Mouse (Mus musculus): ENCODE results near the gene Atp23. TPM values are rescaled to one million over a fixed set of nuclear protein-coding genes. Genes with fewer than 3 reads are reported as not detected.

Gene Atp23
- total RNA-seq, 2 experiments from 2014 or later, result 10.3 to 30.4 TPM

DNA sequence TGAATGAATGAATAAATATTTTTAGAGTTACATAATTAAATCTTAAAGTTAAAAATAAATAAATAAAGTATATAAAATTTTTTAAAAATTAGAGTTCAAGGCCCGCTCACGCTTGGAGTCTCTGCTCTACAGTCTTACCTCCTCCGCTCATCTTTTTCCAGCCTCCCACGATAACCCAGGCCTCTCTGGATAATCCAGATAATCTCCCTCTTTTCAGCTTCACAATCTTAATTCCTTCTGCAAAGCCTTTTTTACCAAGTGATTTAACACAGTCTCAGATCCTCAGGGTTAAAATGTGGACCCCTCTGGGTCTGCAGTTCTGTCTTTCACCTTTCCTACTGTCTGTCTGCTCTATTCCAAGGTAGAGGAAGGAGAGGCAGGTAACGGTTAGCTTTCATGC is 13.1 kb upstream of the Atp23 start:
- no peak for ATAC-seq (replicated peaks; ENCODE audit: poor library complexity)

GRCm38 (mm10) chr10:126911479-126911878 is 10.3 kb upstream of the Atp23 start:
- no peak for ATAC-seq (replicated peaks; ENCODE audit: poor library complexity)

DNA sequence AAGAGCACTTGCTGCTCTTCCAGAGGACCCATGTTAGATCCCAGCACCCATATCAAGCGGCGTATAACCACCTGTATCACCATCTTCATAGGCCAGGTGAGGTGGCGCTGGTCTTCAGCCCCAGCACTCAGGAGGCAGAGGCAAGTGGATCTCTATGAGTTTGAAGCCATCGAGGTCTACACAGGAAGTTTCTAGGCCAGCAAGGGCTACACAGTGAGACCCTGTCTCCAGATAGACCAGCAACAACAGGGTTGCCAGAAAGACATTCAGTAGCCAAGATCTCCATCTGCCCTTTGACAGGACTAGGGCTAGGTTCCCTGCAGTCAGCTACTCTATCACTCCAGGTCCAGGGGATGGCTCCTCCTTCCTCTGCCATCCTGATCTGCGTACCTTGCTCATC is 5.7 kb upstream of the Atp23 start:
- no peak for ATAC-seq (replicated peaks; ENCODE audit: poor library complexity)

GRCm38 (mm10) chr10:126905650-126906075 is 4.5 kb upstream of the Atp23 start:
- ATAC-seq (replicated peaks; ENCODE audit: poor library complexity), result peak; percentile 84

- no peak for ATAC-seq (replicated peaks; ENCODE audit: poor library complexity)
Measured at GRCm38 (mm10) chr10:126905086-126905485, 3.9 kb upstream of the Atp23 start.

- ATAC-seq (replicated peaks; ENCODE audit: poor library complexity), result no peak
Measured at GRCm38 (mm10) chr10:126904221-126904620, 3.1 kb upstream of the Atp23 start.

DNA sequence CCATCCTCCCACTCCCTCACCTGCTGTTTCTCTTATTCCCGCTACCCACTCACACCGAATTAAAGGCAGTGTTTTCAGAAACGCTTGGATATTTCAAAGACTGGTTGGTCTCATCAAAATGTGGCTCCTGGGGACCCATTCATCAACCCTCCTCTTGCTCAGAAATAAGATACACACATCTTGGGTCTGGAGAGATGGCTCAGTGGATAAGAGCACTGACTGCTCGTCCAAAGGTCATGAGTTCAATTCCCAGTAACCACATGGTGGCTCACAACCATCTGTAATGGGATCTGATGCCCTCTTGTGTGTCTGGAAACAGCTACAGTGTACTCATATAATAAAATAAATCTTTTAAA is 311 bp upstream of the Atp23 start:
- ATAC-seq (replicated peaks; ENCODE audit: poor library complexity), result no peak

GRCm38 (mm10) chr10:126895891-126896290 is 5.3 kb downstream of the Atp23 start:
- ATAC-seq (replicated peaks; ENCODE audit: poor library complexity), result 0 out of 2 replicates have a peak, but pooled peaks have one; percentile 19

- ATAC-seq (replicated peaks; ENCODE audit: poor library complexity), result no peak
Measured at GRCm38 (mm10) chr10:126894061-126894460, 7.1 kb downstream of the Atp23 start.

DNA sequence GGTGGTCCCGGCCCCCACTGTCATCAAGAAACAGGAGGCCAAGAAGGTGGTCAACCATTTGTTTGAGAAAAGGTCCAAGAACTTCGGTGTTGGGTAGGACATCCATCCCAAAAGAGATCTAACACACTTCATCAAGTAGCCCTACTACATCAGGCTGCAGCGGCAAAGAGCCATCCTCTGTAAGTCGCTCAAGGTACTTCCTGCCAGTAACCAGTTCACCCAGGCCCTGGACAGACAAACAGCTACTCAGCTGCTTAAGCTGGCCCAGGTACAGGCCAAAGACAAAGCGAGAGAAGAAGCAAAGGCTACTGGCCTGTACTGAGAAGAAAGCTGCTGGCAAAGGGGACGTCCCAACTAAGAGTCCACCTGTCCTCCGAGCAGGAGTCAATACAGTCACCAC is 8.0 kb downstream of the Atp23 start:
- no peak for ATAC-seq (replicated peaks; ENCODE audit: poor library complexity)

DNA sequence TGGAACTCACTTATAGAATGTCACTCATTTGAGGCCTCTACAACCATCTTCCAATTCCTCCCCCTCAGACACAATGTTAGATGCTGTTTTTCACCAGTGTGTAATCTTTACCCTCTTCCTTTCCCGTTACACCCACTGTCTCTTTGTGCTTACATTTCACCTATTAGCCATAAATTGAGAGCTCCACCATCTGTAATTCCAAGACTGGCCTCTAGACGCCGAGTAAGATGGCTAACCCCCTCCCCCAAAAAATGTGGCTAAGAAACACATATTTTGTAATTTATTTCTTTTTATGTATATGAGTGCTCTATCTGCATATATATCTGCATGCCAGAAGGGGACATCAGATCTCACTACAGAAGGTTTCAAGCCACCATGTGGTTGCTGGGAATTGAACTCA is 27.4 kb downstream of the Atp23 start:
- ATAC-seq (replicated peaks; ENCODE audit: poor library complexity), result no peak

DNA sequence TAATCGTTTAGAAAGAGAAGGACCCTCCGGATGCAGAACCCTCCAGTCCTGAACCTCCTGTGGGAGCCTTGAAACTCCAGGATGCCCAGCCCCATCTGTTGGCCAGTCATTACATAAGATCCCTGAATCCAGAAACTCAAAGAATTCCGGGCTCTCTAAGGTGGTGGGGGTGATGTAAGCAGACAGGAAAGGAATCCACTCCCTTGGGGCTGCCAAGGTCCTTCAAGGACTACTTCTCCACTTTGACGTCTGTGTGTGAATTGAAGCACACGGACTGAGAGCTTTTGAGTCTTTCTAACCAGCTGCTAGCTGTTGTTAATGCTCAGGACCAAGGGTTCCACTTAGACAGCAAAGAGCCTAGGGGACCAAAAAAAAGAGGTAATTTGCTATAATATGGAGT is 28.9 kb downstream of the Atp23 start:
- no peak for ATAC-seq (replicated peaks; ENCODE audit: poor library complexity)

- peak; percentile 99 for ATAC-seq (replicated peaks; ENCODE audit: poor library complexity)
Measured at GRCm38 (mm10) chr10:126869372-126870318, 31.5 kb downstream of the Atp23 start.

DNA sequence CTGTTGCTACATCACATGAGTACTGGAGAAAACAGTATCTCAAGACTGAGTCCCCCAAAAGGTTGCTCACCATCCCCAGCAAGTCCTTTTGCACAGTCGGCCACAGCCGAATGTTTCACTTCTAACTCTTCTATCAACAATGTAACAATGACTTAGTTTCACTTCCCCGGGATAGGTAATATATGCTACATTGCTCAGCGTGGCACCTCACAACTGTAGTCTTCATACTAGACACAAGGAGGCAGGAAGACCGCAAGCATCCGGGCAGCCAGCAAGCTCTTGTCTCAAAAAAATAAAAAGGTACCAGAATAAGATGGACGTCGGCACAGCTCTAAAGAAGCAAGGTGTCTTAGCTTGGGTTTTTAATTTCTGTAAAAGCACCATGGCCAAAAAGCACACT is 35.9 kb downstream of the Atp23 start:
- peak; percentile 43 for ATAC-seq (replicated peaks; ENCODE audit: poor library complexity)

DNA sequence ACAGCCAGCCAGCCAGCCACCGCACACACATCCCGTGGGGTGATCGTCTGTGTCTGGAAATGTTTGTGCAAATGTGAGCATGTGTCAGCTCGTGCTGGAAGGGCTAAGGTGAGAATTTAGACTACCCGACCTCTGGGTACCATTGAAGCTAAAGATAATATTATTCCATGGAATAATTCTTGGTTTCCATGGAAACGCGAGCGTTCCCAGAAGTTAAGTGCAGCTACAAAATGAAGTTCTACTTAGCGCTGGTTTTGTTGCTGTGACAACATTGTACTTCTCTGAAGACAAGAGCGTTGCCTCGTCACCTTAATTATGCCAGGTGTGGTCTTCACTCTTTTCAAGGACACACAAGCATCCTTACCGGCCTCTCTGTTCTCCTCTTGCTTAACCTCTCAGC is 39.0 kb downstream of the Atp23 start:
- ATAC-seq (replicated peaks; ENCODE audit: poor library complexity), result no peak

GRCm38 (mm10) chr10:126853286-126853685 is 47.9 kb downstream of the Atp23 start:
- peak; percentile 98 for ATAC-seq (replicated peaks; ENCODE audit: poor library complexity)

GRCm38 (mm10) chr10:126845309-126845911 is 55.7 kb downstream of the Atp23 start:
- ATAC-seq (replicated peaks; ENCODE audit: poor library complexity), result no peak

- peak; percentile 40; the same call in 1 of the 2 replicates for ATAC-seq (replicated peaks; ENCODE audit: poor library complexity)
Measured at GRCm38 (mm10) chr10:126844689-126845088, 56.5 kb downstream of the Atp23 start.

GRCm38 (mm10) chr10:126840266-126840665 is 60.9 kb downstream of the Atp23 start:
- peak; percentile 73 for ATAC-seq (replicated peaks; ENCODE audit: poor library complexity)

DNA sequence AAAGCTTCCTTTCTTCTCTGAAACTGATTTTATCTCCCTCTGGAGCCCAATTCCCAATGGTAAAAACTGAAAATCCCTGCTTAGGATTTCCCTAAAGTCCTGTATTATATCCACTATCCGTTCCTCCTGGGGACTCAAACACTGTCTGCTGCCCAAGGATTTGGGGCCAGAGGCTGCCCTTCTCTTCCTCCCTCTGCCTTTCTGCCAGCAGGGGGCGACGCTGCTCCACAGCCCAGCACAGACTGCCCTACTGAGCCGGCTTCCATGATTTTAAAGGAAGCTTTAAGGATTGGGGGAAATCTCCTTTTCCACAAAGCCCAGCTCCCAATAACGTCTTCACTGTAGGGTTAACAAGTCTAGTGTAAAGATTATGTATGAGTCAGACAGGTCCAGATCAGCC is 68.1 kb downstream of the Atp23 start:
- peak; percentile 86 for ATAC-seq (replicated peaks; ENCODE audit: poor library complexity)

- 0 out of 2 replicates have a peak, but pooled peaks have one; percentile 14 for ATAC-seq (replicated peaks; ENCODE audit: poor library complexity)
Measured at GRCm38 (mm10) chr10:126831329-126831728, 69.8 kb downstream of the Atp23 start.

GRCm38 (mm10) chr10:126828618-126829017 is 72.5 kb downstream of the Atp23 start:
- ATAC-seq (replicated peaks; ENCODE audit: poor library complexity), result no peak
